Mouse (Mus musculus): ENCODE data around the gene Cep131.

Cep131 gene

DNA sequence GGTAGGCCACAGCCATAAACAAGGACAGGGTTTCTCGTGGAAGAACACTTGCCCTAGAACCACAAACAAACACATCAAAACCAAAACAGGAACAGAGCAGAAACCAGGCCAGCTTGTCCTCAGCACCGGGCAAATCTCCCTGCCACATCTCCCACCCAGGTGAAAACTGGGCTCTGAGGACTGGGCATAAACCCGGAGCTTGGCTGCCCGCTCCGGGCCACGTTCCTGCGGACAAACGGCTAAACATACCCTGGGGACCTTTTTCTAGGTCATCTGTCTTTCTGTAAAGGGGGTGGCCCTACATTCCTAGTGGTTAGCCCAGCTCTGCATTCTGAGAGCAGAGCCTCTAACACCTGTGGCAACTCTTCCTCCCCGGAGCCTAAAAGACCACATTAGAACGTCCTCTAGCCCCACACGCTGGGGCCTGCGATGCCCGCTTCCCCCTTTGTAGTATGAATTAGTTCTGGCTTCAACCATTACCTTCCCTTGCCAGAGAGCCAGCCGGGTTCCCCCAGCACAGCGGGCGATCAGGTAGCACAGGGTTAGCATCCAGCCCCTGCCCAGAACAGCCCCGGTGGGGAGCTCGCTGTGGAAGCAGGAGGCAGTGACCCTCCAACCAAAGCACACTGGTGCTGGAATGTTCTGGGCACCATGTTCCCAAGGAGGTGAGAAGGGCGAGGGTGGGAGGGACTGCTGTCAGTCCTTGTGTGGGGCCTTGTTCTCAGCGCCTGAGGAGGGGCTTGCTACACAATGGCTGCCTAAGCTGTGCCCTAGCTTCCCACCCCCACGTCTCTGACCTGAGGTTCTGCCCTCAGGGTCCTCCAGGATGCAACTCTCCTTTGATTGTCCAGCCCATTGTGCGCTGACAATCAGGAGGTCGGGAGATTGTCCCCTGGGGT, 66.8 kb downstream of the Cep131 start:
- no peak for DNase-seq

DNA sequence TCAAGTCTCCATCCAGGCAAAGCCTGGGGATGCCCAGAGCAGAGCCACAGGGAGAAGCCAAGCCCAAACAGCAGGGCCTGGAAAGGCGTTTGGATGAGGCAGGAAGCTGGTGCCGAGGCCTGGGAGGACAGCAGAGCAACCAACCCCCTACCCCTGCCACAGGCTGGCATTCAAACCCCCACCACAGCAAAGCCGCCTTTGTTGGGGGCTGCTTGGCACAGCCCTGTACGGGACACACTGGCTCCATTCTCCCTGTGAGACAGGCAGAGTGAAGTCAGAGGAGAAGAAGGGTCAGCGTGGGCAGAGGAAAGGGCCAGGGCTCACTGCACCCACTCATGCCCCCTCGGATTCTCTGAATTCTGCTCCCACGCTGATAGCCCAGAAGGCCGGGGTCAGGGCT, 69.6 kb downstream of the Cep131 start:
- DNase-seq: no peak

GRCm38 (mm10) chr11:120014758-120015157, 71.9 kb downstream of the Cep131 start:
- no peak for DNase-seq
